Mouse (Mus musculus): ENCODE results near the gene Galnt6.

Gene Galnt6

DNA sequence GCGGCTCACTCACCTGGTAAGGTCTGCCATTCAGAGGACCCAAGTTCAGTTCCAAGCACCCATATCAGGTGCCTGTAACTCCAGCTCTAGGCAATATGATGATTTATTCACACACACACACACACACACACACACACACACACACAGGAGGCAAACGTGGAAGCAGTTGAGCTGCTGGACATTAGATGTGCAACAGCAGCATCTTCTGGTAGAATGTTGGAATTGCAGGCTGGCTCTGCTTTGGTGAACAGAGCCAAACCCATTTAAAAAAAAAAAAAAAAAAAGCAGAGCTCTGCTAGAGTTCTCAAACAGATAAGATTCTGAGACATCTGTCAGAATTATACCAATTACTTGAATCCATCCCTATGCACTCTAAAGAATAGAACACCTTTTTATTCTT, 46.1 kb downstream of the Galnt6 start:
- DNase-seq (ENCODE audit: low spot score), result peak; percentile 41

- DNase-seq (ENCODE audit: low spot score), result no peak
Observed at GRCm38 (mm10) chr15:100681770-100682169, 47.4 kb downstream of the Galnt6 start.

DNA sequence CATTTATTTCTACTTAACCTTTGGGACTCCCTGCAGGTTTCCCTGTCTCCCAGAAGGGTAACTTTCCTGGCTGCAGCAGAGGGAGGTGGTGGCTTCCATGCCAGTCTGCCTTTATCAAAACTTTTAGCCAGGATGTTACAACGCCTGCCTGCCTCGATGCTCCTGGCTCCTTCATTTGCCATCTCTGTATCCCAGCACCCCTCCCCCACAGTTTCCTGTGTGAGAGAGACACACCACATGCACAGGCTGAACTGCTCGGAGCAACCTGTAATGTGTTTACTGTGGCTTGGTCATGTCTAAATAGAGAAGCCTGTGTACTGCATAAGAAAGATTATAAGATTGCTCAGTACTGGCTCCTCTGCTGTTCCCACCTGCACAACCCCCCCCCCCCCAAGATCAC, 48.8 kb downstream of the Galnt6 start:
- no peak for DNase-seq (ENCODE audit: low spot score)

- DNase-seq (ENCODE audit: low spot score), result no peak
Observed at GRCm38 (mm10) chr15:100679005-100679404, 50.2 kb downstream of the Galnt6 start.

DNA sequence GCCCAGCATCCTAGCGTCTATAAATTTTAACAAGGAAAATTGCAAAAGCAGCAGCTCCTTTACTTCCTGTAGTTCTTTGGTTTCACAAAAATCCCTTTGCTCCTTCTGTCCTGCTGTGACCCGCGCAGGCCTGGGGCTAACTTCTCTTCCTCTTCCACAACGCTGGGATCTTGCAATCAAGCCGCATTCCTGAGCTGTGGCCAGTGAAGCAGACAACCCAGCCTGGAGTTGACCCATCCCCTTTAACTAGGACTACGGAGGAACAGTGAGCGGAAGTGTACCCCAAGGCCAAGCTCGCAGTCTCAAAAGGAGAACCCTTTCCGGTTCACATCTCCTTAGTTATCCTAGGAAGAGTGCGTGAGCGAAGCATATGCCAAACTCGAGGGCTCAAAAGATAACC, 50.6 kb downstream of the Galnt6 start:
- DNase-seq (ENCODE audit: low spot score), result no peak

- DNase-seq (ENCODE audit: low spot score), result no peak
Observed at GRCm38 (mm10) chr15:100677675-100678074, 51.5 kb downstream of the Galnt6 start.

GRCm38 (mm10) chr15:100676521-100676920, 52.7 kb downstream of the Galnt6 start:
- no peak for DNase-seq (ENCODE audit: low spot score)

DNA sequence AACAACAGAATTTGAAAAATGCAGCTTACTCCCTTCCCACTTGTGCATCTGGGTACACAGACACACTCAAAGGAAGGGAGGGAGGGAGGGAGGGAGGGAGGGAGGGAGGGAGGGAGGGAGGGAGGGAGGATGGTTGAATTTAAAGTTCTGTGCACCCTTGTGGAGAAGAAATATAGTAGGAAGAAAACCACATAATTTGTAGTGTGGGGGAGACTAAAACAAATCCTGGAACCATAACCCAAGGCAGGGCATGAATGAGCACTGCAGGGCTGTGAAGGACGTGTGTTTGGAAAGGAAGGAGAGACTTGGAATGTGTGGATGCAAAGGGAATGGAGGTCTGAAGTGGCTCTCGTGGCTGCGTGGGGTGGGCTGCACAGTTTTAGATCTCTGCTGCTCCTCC, 53.7 kb downstream of the Galnt6 start:
- DNase-seq (ENCODE audit: low spot score), result no peak

DNA sequence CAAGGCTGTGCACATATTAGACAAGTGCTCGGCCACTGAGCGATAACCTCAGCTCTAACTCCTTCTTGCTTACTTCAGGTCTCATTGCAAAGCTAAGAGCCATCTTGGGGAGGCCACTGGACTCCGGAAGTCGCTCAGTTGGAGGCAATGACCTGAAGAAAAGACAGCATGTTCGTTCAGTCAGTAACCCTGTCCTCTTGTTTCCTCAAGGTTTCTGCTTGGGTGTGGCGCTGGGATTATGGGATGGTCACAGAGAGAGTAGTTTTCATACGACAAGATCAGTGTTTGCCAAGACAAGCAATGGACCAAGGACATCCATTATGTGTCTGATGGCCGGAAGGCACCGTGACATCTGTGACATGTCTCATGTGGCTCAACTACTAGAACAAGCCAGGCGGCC, 54.6 kb downstream of the Galnt6 start:
- no peak for DNase-seq (ENCODE audit: low spot score)

DNA sequence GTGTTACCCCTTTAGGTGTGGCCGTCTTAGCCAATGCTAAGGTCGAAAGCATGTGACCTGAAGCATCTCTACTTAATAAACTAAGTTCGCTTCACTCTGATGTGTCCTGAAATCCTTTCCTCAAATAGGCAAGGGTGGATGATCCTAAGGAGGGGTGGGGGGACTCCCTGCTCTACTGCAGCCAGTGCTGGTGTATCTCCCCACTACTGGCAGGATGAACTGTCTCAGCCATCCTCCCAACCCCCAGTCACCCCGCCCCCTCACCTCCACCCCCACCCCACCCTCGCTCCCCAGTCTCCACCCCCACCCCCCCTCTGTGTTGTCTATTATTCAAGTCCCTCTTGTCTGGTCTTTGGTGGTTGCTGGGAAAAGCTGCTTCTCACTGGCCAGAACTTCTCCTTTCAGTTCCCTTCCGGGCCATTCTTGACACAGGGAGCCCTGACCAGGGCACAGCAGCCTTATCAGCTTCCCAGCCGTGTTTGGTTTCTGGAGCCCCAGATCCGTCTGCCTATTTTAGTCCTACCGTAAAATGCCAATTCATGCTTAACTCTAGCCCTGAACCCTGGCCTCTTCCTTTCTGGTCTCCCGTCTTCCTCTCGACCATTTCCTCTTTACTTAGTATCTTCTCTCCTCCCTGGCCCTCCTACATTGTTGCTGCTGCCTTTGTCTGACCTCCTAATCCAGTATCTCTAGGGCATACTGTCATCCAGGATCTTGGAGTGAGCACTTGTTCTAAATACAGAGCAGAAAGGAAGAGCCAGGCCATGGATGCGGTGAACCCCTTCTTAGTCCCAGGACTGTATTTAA, 55.4 kb downstream of the Galnt6 start:
- no peak for DNase-seq (ENCODE audit: low spot score)

DNA sequence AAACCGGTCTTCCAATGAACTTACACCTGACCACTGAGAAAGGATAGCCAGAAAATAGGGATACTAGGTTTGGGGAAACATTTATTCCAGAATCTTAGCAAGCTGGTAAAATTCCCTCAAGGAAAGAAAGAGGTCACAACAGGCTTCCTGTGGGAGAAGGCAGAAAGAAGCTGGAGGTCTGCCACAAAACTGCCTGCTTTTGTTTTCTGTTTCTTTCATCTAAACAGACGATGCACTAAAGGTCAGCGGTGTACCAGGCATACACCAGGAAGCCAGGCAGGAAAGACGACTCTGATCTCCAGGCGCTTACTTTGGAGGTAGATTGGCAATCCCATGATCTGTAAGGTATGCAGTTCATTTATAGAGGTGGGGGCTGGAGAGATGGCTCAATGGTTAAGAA, 58.3 kb downstream of the Galnt6 start:
- no peak for DNase-seq (ENCODE audit: low spot score)

DNA sequence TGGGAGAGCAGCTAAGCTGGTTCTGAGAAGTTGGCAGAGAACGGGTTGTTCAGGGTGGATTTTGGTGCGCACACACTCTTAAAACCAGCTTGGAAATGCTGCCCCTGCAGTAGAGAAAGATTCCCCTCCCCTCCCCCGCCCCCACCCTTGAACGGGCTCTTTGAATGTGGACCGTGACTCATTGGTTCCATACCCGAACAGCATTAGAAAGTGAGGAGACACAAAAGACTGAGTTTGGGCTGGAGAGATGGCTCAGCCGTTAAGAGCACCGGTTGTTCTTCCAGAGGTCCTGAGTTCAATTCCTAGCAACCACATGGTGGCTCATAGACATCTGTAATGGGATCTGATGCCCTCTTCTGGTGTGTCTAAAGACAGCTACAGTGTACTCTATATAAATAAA, 59.2 kb downstream of the Galnt6 start:
- DNase-seq (ENCODE audit: low spot score), result no peak

GRCm38 (mm10) chr15:100669337-100669736, 59.8 kb downstream of the Galnt6 start, which contains the start of gene Bin2:
Gene Bin2 (minus strand): TSS chr15:100669553.
- no peak for DNase-seq (ENCODE audit: low spot score)

GRCm38 (mm10) chr15:100667871-100668545, 61.2 kb downstream of the Galnt6 start:
- DNase-seq (ENCODE audit: low spot score), result no peak

GRCm38 (mm10) chr15:100667420-100667819, 61.8 kb downstream of the Galnt6 start:
- DNase-seq (ENCODE audit: low spot score), result no peak

DNA sequence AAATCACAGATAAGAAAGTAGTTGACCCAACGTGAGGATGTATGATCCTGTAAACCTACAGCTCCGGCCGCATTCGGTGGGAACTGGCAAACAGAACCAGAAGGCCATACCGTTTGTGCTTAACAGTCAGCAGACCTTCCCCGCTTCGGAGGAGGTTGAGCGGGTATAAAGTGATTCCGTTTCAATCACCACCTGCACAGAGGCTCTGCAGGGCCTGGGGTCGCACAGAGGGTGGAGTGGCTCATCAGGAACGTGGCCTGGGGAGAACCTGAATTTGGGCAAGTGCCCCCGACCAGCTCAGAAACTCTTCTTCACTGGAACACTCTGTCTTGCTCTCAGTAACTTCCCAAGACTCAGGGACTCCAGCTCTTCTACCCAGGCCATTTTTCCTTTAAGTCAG, 62.3 kb downstream of the Galnt6 start:
- DNase-seq (ENCODE audit: low spot score), result no peak

DNA sequence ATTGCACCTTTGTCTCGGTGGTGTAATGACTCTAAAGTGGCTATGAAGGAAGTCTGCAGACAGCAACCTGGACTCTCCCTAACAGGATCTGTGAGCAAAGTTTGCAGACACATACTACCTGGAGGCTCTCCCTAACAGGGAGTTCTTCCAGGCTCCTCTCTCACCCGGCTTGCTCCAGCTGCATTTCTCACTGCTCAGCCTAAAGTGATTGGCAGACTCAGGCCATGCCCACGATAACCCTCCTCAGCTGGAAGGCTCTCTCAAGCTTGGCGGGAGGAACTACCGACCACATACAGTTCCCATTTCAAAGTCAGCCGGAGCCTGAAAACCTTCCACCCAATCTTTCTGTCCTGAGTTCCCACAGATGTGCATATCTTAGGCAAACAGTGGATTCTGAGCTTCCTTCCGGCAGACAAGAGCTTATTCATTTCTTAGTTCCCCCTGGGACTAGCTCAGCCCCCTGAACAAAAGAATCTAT, 62.9 kb downstream of the Galnt6 start:
- no peak for DNase-seq (ENCODE audit: low spot score)

- DNase-seq (ENCODE audit: low spot score), result no peak
Observed at GRCm38 (mm10) chr15:100665411-100666218, 63.6 kb downstream of the Galnt6 start.

DNA sequence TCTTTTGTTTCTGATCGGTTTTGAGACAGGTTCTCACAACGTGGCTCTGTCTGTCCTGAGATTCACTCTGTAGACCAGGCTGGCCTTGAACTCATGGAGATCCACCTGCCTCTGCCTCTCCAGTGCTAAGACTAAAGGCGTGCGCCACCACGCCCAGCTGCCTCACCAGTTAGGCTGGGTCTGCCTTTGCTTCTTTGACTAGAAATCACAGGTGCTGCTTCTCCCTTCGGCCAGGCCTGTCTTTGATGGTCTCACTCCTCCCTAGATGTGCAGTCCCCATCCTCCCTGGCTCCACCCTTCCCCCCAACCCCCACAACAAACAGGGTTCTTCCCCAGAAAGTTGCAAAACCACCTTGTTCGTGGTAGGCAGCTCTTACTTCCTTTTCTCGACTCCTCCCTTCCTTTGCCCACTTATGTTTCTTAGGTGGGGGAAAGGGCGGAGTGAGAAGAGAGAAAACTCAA, 64.3 kb downstream of the Galnt6 start:
- no peak for DNase-seq (ENCODE audit: low spot score)

DNA sequence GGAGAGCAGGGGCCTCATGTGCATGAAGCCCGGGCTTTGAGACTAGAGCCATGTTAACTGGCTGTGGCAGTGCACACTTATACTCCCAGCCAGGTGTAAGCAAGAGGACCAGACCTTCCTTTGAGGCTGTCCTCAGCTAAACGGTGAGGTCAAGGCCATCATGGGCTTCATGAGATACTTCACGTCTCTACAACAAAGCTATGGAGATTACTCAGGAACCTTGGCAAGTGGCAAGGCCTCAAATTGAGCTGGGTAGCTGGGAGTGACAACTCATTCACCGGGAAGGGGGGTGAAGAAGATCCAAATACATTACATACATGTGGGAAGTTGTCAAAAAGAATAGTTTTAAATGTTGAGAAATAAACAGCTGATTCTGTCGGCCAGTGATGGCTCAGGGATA, 68.4 kb downstream of the Galnt6 start:
- no peak for DNase-seq (ENCODE audit: low spot score)

DNA sequence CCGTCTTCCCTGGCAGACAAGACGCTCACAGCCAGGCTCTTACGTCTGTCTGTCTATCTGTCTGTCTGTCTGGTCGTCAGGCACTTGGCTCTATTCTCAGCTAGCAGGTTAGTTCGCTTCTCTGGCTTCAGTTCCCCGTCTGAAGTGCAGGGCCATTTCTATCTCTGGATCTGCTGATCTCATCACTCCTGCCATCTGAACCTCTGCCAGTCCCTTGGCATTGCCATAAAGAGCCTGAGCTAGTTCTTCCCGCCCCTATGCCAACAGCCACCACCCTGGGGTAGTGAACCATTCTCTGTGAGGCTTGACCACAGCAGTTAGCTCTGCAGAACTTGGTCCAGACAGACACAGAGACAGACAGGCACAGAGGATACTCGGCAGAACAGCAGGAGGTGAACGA, 68.9 kb downstream of the Galnt6 start:
- DNase-seq (ENCODE audit: low spot score), result no peak

GRCm38 (mm10) chr15:100655201-100655600, 74.0 kb downstream of the Galnt6 start:
- no peak for DNase-seq (ENCODE audit: low spot score)

- no peak for DNase-seq (ENCODE audit: low spot score)
Observed at GRCm38 (mm10) chr15:100654271-100654670, 74.9 kb downstream of the Galnt6 start.

All from ovary, postnatal 10 days (tissue).